Mouse (Mus musculus) heart, adult 2 months (tissue): ENCODE results near the gene Bmper.

ENCODE experiments used
- CTCF ChIP-seq: fragments of 200-600 bp; IDR thresholded peaks from 2 replicates; pipeline ENCODE4 v1.8.1; 2022; ENCODE audit warnings: antibody characterized with exemption, mild to moderate bottlenecking, moderate library complexity
- POLR2A ChIP-seq: fragments of 200-500 bp; IDR thresholded peaks from 2 replicates; pipeline ENCODE4 v1.6.1; 2011; ENCODE audit warnings: mild to moderate bottlenecking, low read depth, low read length, control low read depth; ENCODE audit not compliant: insufficient read depth

GRCm38 (mm10) chr9:23423748-23424147 is 200.9 kb downstream of the Bmper start:
- TF ChIP-seq POLR2A (no peak), CTCF (no peak)
